Mouse (Mus musculus): Measurements from ENCODE around the gene Grm4. TPM values are rescaled to one million over a fixed set of nuclear protein-coding genes. Genes with fewer than 3 reads are reported as not detected.

The Grm4 gene
- total and polyA plus RNA-seq, 3 experiments = not detected

GRCm38 (mm10) chr17:27545991-27546390 lies 24.8 kb upstream of the Grm4 start:
- H3K9ac ChIP-seq (ENCODE audit: insufficient read depth, low read depth) = no peak overlapping the region
- H3K27ac ChIP-seq (ENCODE audit: insufficient read depth, low read depth) = no peak overlapping the region
- H3K27me3 ChIP-seq (replicated peaks) = peaks cover 19% of the 10 kb centered on the region
- DNase-seq (ENCODE audit: extremely low read depth) = no peak
- no peak overlapping the region for H3K4me2 ChIP-seq (ENCODE audit: insufficient read depth, low read depth, poor library complexity, severe bottlenecking)
- dilution Hi-C loops (cut with MboI; ENCODE audit: extremely low pct_ligation_motif_present, extremely low pct_unique_long_range_greater_than_20kb, low sequenced_read_pairs) (no loop called here), in situ Hi-C loops (cut with MboI; ENCODE audit: low pct_ligation_motif_present, low pct_unique_long_range_greater_than_20kb, low sequenced_read_pairs) (loop anchor here (10.0 kb wide), 1 partner anchor 529 kb away; no protein-coding TSS in a partner anchor)
- peaks cover 9 to 35% of the 10 kb centered on the region in 2 experiments for H3K4me1 ChIP-seq (ENCODE audit: control insufficient read depth in 1 of 2, insufficient read depth in 2 of 2)
- TF ChIP-seq JUND (conservative IDR thresholded peaks at IDR 0.05; ENCODE audit: low read depth, low read length) (no peak), TBP (conservative IDR thresholded peaks at IDR 0.05; ENCODE audit: low read depth, low read length) (no peak), ZC3H11A (IDR thresholded peaks at IDR 0.05; ENCODE audit: low read depth, low read length) (no peak), ZMIZ1 (IDR thresholded peaks at IDR 0.05; ENCODE audit: low read depth, low read length) (no peak), POLR2A (IDR thresholded peaks at IDR 0.05; ENCODE audit: low read depth, low read length) (no peak), MXI1 (IDR thresholded peaks at IDR 0.05; ENCODE audit: low read depth, low read length) (no peak), MAX (IDR thresholded peaks at IDR 0.05; ENCODE audit: low read length) (no peak), USF1 (IDR thresholded peaks at IDR 0.05; ENCODE audit: low read depth, low read length) (no peak)
- H3K79me2 ChIP-seq (replicated peaks; ENCODE audit: control insufficient read depth, extremely low read depth, insufficient read depth, poor library complexity, severe bottlenecking) = no peaks in the 10 kb centered on the region
- no peak overlapping the region for H3K4me3 ChIP-seq (replicated peaks in 1 of 3; ENCODE audit: low read depth in 2 of 3, low read length in 2 of 3, poor library complexity in 1 of 3)
- no peaks in the 10 kb centered on the region for H3K36me3 ChIP-seq (replicated peaks in 1 of 2; ENCODE audit: control insufficient read depth in 1 of 2, insufficient read depth in 1 of 2, low read length in 1 of 2)
- no peaks in the 10 kb centered on the region for H3K9me3 ChIP-seq (replicated peaks; ENCODE audit: low read length)

DNA sequence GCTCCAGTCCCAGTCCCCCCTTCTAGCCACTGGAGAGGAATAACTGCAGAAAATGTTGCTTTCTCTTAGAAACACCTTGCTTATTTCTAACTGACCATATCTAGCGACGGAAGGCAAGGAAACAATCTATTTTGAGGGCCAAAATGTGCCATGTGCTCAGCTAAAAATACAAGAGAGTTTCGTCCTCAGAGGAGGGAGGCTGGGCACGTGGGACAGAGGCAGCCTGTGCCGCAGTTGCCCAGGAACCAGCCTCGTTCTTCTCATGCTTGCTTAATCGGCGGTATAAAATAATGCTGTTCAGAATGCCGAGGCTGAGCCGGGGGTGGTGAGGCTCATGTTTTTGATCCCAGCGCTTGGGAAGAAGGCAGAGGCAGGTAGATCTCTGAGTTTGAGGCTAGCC lies 23.3 kb upstream of the Grm4 start:
- H3K9me3 ChIP-seq (replicated peaks; ENCODE audit: low read length) = no peaks in the 10 kb centered on the region
- no peaks in the 10 kb centered on the region for H3K36me3 ChIP-seq (replicated peaks in 1 of 2; ENCODE audit: control insufficient read depth in 1 of 2, insufficient read depth in 1 of 2, low read length in 1 of 2)
- peaks cover 18% of the 10 kb centered on the region for H3K27me3 ChIP-seq (replicated peaks)
- DNase-seq (ENCODE audit: extremely low read depth) = no peak
- H3K4me3 ChIP-seq (replicated peaks in 1 of 3; ENCODE audit: low read depth in 2 of 3, low read length in 2 of 3, poor library complexity in 1 of 3) = no peak overlapping the region
- H3K4me1 ChIP-seq (ENCODE audit: control insufficient read depth in 1 of 2, insufficient read depth in 2 of 2) = peaks cover 4 to 28% of the 10 kb centered on the region in 2 experiments
- H3K4me2 ChIP-seq (ENCODE audit: insufficient read depth, low read depth, poor library complexity, severe bottlenecking) = no peak overlapping the region
- in situ Hi-C loops (cut with MboI; ENCODE audit: low pct_ligation_motif_present, low pct_unique_long_range_greater_than_20kb, low sequenced_read_pairs) = loop anchor here (10.0 kb wide), 1 partner anchor 530 kb away; no protein-coding TSS in a partner anchor
- H3K79me2 ChIP-seq (replicated peaks; ENCODE audit: control insufficient read depth, extremely low read depth, insufficient read depth, poor library complexity, severe bottlenecking) = no peaks in the 10 kb centered on the region
- no peak overlapping the region for H3K9ac ChIP-seq (ENCODE audit: insufficient read depth, low read depth)
- no peak for TF ChIP-seq GABPA (IDR thresholded peaks at IDR 0.05; ENCODE audit: insufficient replicate concordance, low read depth, low read length)
- no peak for TF ChIP-seq ZNF384 (IDR thresholded peaks at IDR 0.05; ENCODE audit: low read depth, low read length)
- TF ChIP-seq E2F4 (IDR thresholded peaks at IDR 0.05; ENCODE audit: insufficient replicate concordance, low read depth, low read length) = no peak
- no peak for TF ChIP-seq MAZ (IDR thresholded peaks at IDR 0.05; ENCODE audit: low read depth, low read length)
- TF ChIP-seq USF2 (conservative IDR thresholded peaks at IDR 0.05; ENCODE audit: low read depth, low read length) = no peak
- no peak for TF ChIP-seq MEF2A (IDR thresholded peaks at IDR 0.05; ENCODE audit: borderline replicate concordance, low read depth, low read length)
- no peak for TF ChIP-seq CHD1 (IDR thresholded peaks at IDR 0.05; ENCODE audit: low read depth, low read length)
- no peak for TF ChIP-seq RAD21 (IDR thresholded peaks at IDR 0.05; ENCODE audit: low read depth, low read length)
- TF ChIP-seq TBP (conservative IDR thresholded peaks at IDR 0.05; ENCODE audit: low read depth, low read length) = no peak
- TF ChIP-seq EP300 (IDR thresholded peaks at IDR 0.05; ENCODE audit: low read length) = no peak
- TF ChIP-seq UBTF (IDR thresholded peaks at IDR 0.05; ENCODE audit: low read depth, low read length) = no peak
- TF ChIP-seq HCFC1 (IDR thresholded peaks at IDR 0.05; ENCODE audit: low read depth, low read length) = no peak
- no peak for TF ChIP-seq SMC3 (IDR thresholded peaks at IDR 0.05; ENCODE audit: low read depth, low read length)
- TF ChIP-seq PAX5 (IDR thresholded peaks at IDR 0.05; ENCODE audit: low read length) = no peak
- no peak for TF ChIP-seq MAFK (IDR thresholded peaks at IDR 0.05; ENCODE audit: insufficient replicate concordance, low read length)
- no peak for TF ChIP-seq ETS1 (conservative IDR thresholded peaks at IDR 0.05; ENCODE audit: low read depth, low read length)
- no peak for TF ChIP-seq ZMIZ1 (IDR thresholded peaks at IDR 0.05; ENCODE audit: low read depth, low read length)
- no peak for TF ChIP-seq NELFE (IDR thresholded peaks at IDR 0.05; ENCODE audit: low read depth, low read length)
- H3K27ac ChIP-seq (ENCODE audit: insufficient read depth, low read depth) = no peak overlapping the region
- dilution Hi-C loops (cut with MboI; ENCODE audit: extremely low pct_ligation_motif_present, extremely low pct_unique_long_range_greater_than_20kb, low sequenced_read_pairs) = no loop called here

Data from CH12.LX (cell line).